Mouse (Mus musculus): ENCODE results near the gene Mocs3. TPM values are rescaled to one million over a fixed set of nuclear protein-coding genes. Genes with fewer than 3 reads are reported as not detected.
A peak's percentile ranks its signal among the peaks of the same experiment; 100 is the strongest.

The Mocs3 gene
- 3.4 and 3.9 TPM in 2 replicates for polyA plus RNA-seq (2015; fragmentation: Nextera tagmentation; extraction: Ambion mirVana)

GRCm38 (mm10) chr2:168230026-168230728 is at the start of gene Mocs3, which contains the start of the genes Gm20716 and Dpm1:
Mocs3 (plus strand) TSS chr2:168230622.
Gm20716 (minus strand) TSS chr2:168230364.
Dpm1 (minus strand) TSS chr2:168230591.
- Histone ChIP-seq H3K4me2 (peak within 1 kb of the TSS; percentile 99), H3K9me3 (replicated peaks) (no peaks in the 10 kb centered on the region), H3K4me3 (replicated peaks) (peak within 1 kb of the TSS; percentile 100), H3K27ac (peak within 1 kb of the TSS; percentile 86), H3K9ac (peak within 1 kb of the TSS; percentile 97), H3K4me1 (replicated peaks) (peaks cover 46% of the 10 kb centered on the region), H3K27me3 (no peaks in the 10 kb centered on the region), H3K36me3 (peaks cover 44% of the 10 kb centered on the region)
- WGBS (ENCODE audit: insufficient replicate concordance), result under 1% methylated on average over 73 of the region's 73 CpGs
- peak; percentile 83 for ATAC-seq (ENCODE audit: low read depth)
- DNase-seq, result peak; percentile 77

GRCm38 (mm10) chr2:168191856-168192255 is 38.6 kb upstream of the Mocs3 start:
- WGBS (ENCODE audit: insufficient replicate concordance), result 90% methylated on average over 2 of the region's 2 CpGs
- no peak overlapping the region for H3K27ac ChIP-seq
- no peak overlapping the region for H3K9ac ChIP-seq
- H3K36me3 ChIP-seq, result peaks cover 63% of the 10 kb centered on the region
- no peak for ATAC-seq (ENCODE audit: low read depth)
- peaks cover 66% of the 10 kb centered on the region for H3K4me1 ChIP-seq (replicated peaks)
- H3K27me3 ChIP-seq, result no peaks in the 10 kb centered on the region
- DNase-seq, result no peak
- H3K9me3 ChIP-seq (replicated peaks), result no peaks in the 10 kb centered on the region
- H3K4me2 ChIP-seq, result no peak overlapping the region
- no peak overlapping the region for H3K4me3 ChIP-seq (replicated peaks)

GRCm38 (mm10) chr2:168193685-168194084 is 36.7 kb upstream of the Mocs3 start:
- H3K9me3 ChIP-seq (replicated peaks), result no peaks in the 10 kb centered on the region
- peaks cover 79% of the 10 kb centered on the region for H3K4me1 ChIP-seq (replicated peaks)
- no peak overlapping the region for H3K4me3 ChIP-seq (replicated peaks)
- H3K36me3 ChIP-seq, result peaks cover 62% of the 10 kb centered on the region
- no peak overlapping the region for H3K9ac ChIP-seq
- WGBS (ENCODE audit: insufficient replicate concordance), result 61% methylated on average over 2 of the region's 2 CpGs
- no peak for ATAC-seq (ENCODE audit: low read depth)
- no peak for DNase-seq
- no peak overlapping the region for H3K4me2 ChIP-seq
- no peak overlapping the region for H3K27ac ChIP-seq
- H3K27me3 ChIP-seq, result no peaks in the 10 kb centered on the region

GRCm38 (mm10) chr2:168195721-168196120 is 34.7 kb upstream of the Mocs3 start:
- H3K4me1 ChIP-seq (replicated peaks), result peaks cover 88% of the 10 kb centered on the region

GRCm38 (mm10) chr2:168198421-168198820 is 32.0 kb upstream of the Mocs3 start:
- Histone ChIP-seq H3K9ac (no peak overlapping the region), H3K9me3 (replicated peaks) (no peaks in the 10 kb centered on the region), H3K36me3 (peaks cover 65% of the 10 kb centered on the region), H3K27ac (no peak overlapping the region), H3K4me1 (replicated peaks) (peaks cover 84% of the 10 kb centered on the region), H3K27me3 (no peaks in the 10 kb centered on the region), H3K4me3 (replicated peaks) (no peak overlapping the region), H3K4me2 (no peak overlapping the region)
- 95% methylated on average over 1 of the region's 1 CpGs for WGBS (ENCODE audit: insufficient replicate concordance)
- ATAC-seq (ENCODE audit: low read depth) (no peak), DNase-seq (no peak)

More at GRCm38 (mm10) chr2:168195721-168196120, 34.7 kb upstream of the Mocs3 start:
- H3K27ac ChIP-seq, result no peak overlapping the region
- no peak overlapping the region for H3K4me3 ChIP-seq (replicated peaks)
- no peaks in the 10 kb centered on the region for H3K27me3 ChIP-seq
- ATAC-seq (ENCODE audit: low read depth) (no peak), DNase-seq (no peak)
- H3K36me3 ChIP-seq, result peaks cover 66% of the 10 kb centered on the region
- no peak overlapping the region for H3K4me2 ChIP-seq
- H3K9me3 ChIP-seq (replicated peaks), result no peaks in the 10 kb centered on the region
- H3K9ac ChIP-seq, result no peak overlapping the region
- WGBS (ENCODE audit: insufficient replicate concordance), result 73% methylated on average over 2 of the region's 2 CpGs

- no peak overlapping the region for H3K4me2 ChIP-seq
- ATAC-seq (ENCODE audit: low read depth), result no peak
- peaks cover 83% of the 10 kb centered on the region for H3K4me1 ChIP-seq (replicated peaks)
These were observed 30.9 kb upstream of the Mocs3 start for GRCm38 (mm10) chr2:168199476-168199875.

GRCm38 (mm10) chr2:168200014-168200691 is 30.3 kb upstream of the Mocs3 start:
- DNase-seq (no peak), ATAC-seq (ENCODE audit: low read depth) (no peak)
- no peak overlapping the region for H3K4me2 ChIP-seq
- no peak overlapping the region for H3K9ac ChIP-seq
- peaks cover 83% of the 10 kb centered on the region for H3K4me1 ChIP-seq (replicated peaks)
- H3K9me3 ChIP-seq (replicated peaks), result no peaks in the 10 kb centered on the region
- H3K36me3 ChIP-seq, result peaks cover 68% of the 10 kb centered on the region
- no peak overlapping the region for H3K27ac ChIP-seq
- no peak overlapping the region for H3K4me3 ChIP-seq (replicated peaks)
- 61% methylated on average over 4 of the region's 5 CpGs for WGBS (ENCODE audit: insufficient replicate concordance)
- no peaks in the 10 kb centered on the region for H3K27me3 ChIP-seq

More at GRCm38 (mm10) chr2:168199476-168199875, 30.9 kb upstream of the Mocs3 start:
- Histone ChIP-seq H3K9ac (no peak overlapping the region), H3K27me3 (no peaks in the 10 kb centered on the region), H3K4me3 (replicated peaks) (no peak overlapping the region), H3K36me3 (peaks cover 72% of the 10 kb centered on the region), H3K9me3 (replicated peaks) (no peaks in the 10 kb centered on the region), H3K27ac (no peak overlapping the region)
- 83% methylated on average over 4 of the region's 4 CpGs for WGBS (ENCODE audit: insufficient replicate concordance)
- DNase-seq, result no peak

GRCm38 (mm10) chr2:168204476-168204999 is 25.9 kb upstream of the Mocs3 start:
- Histone ChIP-seq H3K9me3 (replicated peaks) (no peaks in the 10 kb centered on the region), H3K36me3 (peaks cover 55% of the 10 kb centered on the region), H3K27me3 (no peaks in the 10 kb centered on the region), H3K27ac (no peak overlapping the region), H3K9ac (peak overlapping the region; percentile 99), H3K4me1 (replicated peaks) (peaks cover 68% of the 10 kb centered on the region), H3K4me2 (peak overlapping the region; percentile 91), H3K4me3 (replicated peaks) (peak overlapping the region; percentile 98)
- DNase-seq (no peak), ATAC-seq (ENCODE audit: low read depth) (no peak)
- 82% methylated on average over 8 of the region's 8 CpGs for WGBS (ENCODE audit: insufficient replicate concordance)

- Histone ChIP-seq H3K4me1 (replicated peaks) (peaks cover 63% of the 10 kb centered on the region), H3K27ac (peak overlapping the region; percentile 95), H3K9me3 (replicated peaks) (no peaks in the 10 kb centered on the region), H3K36me3 (peaks cover 54% of the 10 kb centered on the region), H3K4me3 (replicated peaks) (peak overlapping the region; percentile 98), H3K9ac (peak overlapping the region; percentile 99), H3K27me3 (no peaks in the 10 kb centered on the region), H3K4me2 (peak overlapping the region; percentile 91)
- peak; percentile 67 for ATAC-seq (ENCODE audit: low read depth)
- DNase-seq, result peak; percentile 82
- 5% methylated on average over 6 of the region's 6 CpGs for WGBS (ENCODE audit: insufficient replicate concordance)
These were observed 25.2 kb upstream of the Mocs3 start for GRCm38 (mm10) chr2:168205265-168205664.

- peak; percentile 18 for DNase-seq
- peak overlapping the region; percentile 99 for H3K9ac ChIP-seq
- H3K36me3 ChIP-seq, result peaks cover 54% of the 10 kb centered on the region
- H3K27me3 ChIP-seq, result no peaks in the 10 kb centered on the region
- under 1% methylated on average over 45 of the region's 49 CpGs for WGBS (ENCODE audit: insufficient replicate concordance)
- peak; percentile 16; the same call in 1 of the 2 replicates for ATAC-seq (ENCODE audit: low read depth)
- peak overlapping the region; percentile 95 for H3K27ac ChIP-seq
- H3K9me3 ChIP-seq (replicated peaks), result no peaks in the 10 kb centered on the region
- peak overlapping the region; percentile 91 for H3K4me2 ChIP-seq
- peak overlapping the region; percentile 98 for H3K4me3 ChIP-seq (replicated peaks)
- peaks cover 56% of the 10 kb centered on the region for H3K4me1 ChIP-seq (replicated peaks)
These were observed 24.5 kb upstream of the Mocs3 start for GRCm38 (mm10) chr2:168205681-168206631.
